Mouse (Mus musculus) lung, embryonic 14.5 days (tissue): Measurements from ENCODE around the gene Dnal1. TPM values are rescaled to one million over a fixed set of nuclear protein-coding genes. Genes with fewer than 3 reads are reported as not detected.

Source experiments
- ATAC-seq: fragments of 200-750 bp; cut with Nextera tagmentation; 2 replicates; pipeline ENCODE4 v1.8.0; 2017; ENCODE audit warnings: mild to moderate bottlenecking, moderate TSS enrichment, moderate library complexity; ENCODE audit not compliant: insufficient read depth
- DNase-seq: peaks from one replicate; pipeline ENCODE4 v3.0.0-alpha.2; 2015
- H3K27ac ChIP-seq: fragments of 300-500 bp; sonication (generic); 2 replicates; pipeline ENCODE4 v1.5.1; 2014; ENCODE audit warnings: low read depth, mild to moderate bottlenecking, moderate library complexity
- H3K27me3 ChIP-seq: fragments of 300-500 bp; sonication (generic); 2 replicates; pipeline ENCODE4 v1.6.1; 2014; ENCODE audit warnings: low read length, control low read depth; ENCODE audit not compliant: insufficient read depth
- H3K36me3 ChIP-seq: fragments of 300-500 bp; sonication (generic); 2 replicates; pipeline ENCODE4 v1.6.1; 2014; ENCODE audit warnings: control low read depth; ENCODE audit not compliant: insufficient read depth
- H3K4me1 ChIP-seq: fragments of 300-500 bp; sonication (generic); 2 replicates; pipeline ENCODE4 v1.6.1; 2014; ENCODE audit warnings: antibody characterized with exemption, control low read depth; ENCODE audit not compliant: insufficient read depth
- H3K4me2 ChIP-seq: fragments of 300-500 bp; sonication (generic); 2 replicates; pipeline ENCODE4 v1.6.1; 2014; ENCODE audit warnings: mild to moderate bottlenecking
- H3K4me3 ChIP-seq: fragments of 300-500 bp; sonication (generic); 2 replicates; pipeline ENCODE4 v1.5.1; 2014; ENCODE audit warnings: low read depth, low read length
- H3K9ac ChIP-seq: fragments of 300-500 bp; sonication (generic); 2 replicates; pipeline ENCODE4 v1.6.1; 2014
- H3K9me3 ChIP-seq: fragments of 300-500 bp; sonication (generic); 2 replicates; pipeline ENCODE4 v1.6.1; 2016; ENCODE audit warnings: low read depth, low read length, control low read depth
- CTCF ChIP-seq: IDR thresholded peaks from 2 replicates; pipeline ENCODE4 v1.5.1; 2016; ENCODE audit warnings: antibody characterized with exemption, low read depth
- WGBS: fragments of 180-500 bp; shearing (Covaris S2); extraction: QIAGEN DNeasy Blood & Tissue Kit; methylation state at CpG from one replicate; pipeline ENCODE4 v1.1.7; 2014; 5-methylcytosine and 5-hydroxymethylcytosine counted together
- polyA plus RNA-seq: library from polyadenylated mRNA; unstranded; fragments of >200 nt; fragmentation: Nextera tagmentation; extraction: Ambion mirVana; gene quantifications from 2 replicates; pipeline ENCODE4 v1.2.1, GENCODE M21; 2014

Gene Dnal1
- polyA plus RNA-seq, 1 experiment from 2014 or later = 5.2 TPM

DNA sequence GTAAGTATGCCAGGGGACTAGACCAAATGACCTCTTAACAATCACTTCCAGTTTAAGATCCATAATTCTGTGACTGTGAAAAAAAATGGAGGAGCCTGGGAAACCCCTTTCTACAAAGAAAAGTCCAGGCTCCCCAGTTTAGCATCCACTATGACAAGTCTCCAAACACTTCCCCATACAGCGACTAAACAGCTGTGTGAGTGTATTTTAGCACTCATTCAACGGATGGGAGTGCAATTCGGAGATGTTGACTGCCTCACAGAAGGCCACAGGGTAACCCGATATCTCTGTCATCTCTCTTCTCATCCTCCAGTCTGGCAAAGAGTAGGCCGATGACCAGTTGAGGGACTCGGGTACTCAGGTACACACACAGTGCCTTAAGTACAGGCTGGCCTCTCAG is 81.0 kb downstream of the Dnal1 start:
- H3K4me1 ChIP-seq = peaks cover 38% of the 10 kb centered on the region

More for the DNA sequence above, 81.0 kb downstream of the Dnal1 start:
- WGBS = 20% methylated on average over 6 of the region's 6 CpGs
- Histone ChIP-seq H3K36me3 (no peaks in the 10 kb centered on the region), H3K9me3 (no peaks in the 10 kb centered on the region), H3K4me3 (no peak overlapping the region), H3K27ac (no peak overlapping the region), H3K4me2 (no peak overlapping the region), H3K27me3 (no peaks in the 10 kb centered on the region), H3K9ac (no peak overlapping the region)
- no peak for ATAC-seq
- DNase-seq = peak; percentile 26
- TF ChIP-seq CTCF = no peak

Other genes starting within 250 kb of the Dnal1 start
- 36.0 and 38.3 TPM in 2 replicates for gene Numb, start 192.4 kb upstream of the Dnal1 start, polyA plus RNA-seq
- gene Riox1, start 163.8 kb upstream of the Dnal1 start, polyA plus RNA-seq = 18.6 and 20.1 TPM in 2 replicates
- gene Heatr4, start 129.5 kb upstream of the Dnal1 start, polyA plus RNA-seq = not detected in 2 replicates
- gene Acot2, start 126.5 kb upstream of the Dnal1 start, polyA plus RNA-seq = 30.3 and 31.3 TPM in 2 replicates
- 92.9 and 98.2 TPM in 2 replicates for gene Acot1, start 104.9 kb upstream of the Dnal1 start, polyA plus RNA-seq
- gene Acot4, start 76.0 kb upstream of the Dnal1 start, polyA plus RNA-seq = 0.11 and 0.42 TPM in 2 replicates
- not detected in 2 replicates for gene Gm49366, start 75.4 kb upstream of the Dnal1 start, polyA plus RNA-seq
- gene Acot3, start 62.2 kb upstream of the Dnal1 start, polyA plus RNA-seq = 0.14 and 0.18 TPM in 2 replicates
- not detected in 2 replicates for gene Acot5, start 45.0 kb upstream of the Dnal1 start, polyA plus RNA-seq
- gene Acot6, start 13.7 kb upstream of the Dnal1 start, polyA plus RNA-seq = 1.8 and 2.3 TPM in 2 replicates
- 0.68 and 0.79 TPM in 2 replicates for gene Pnma1, start 34.1 kb downstream of the Dnal1 start, polyA plus RNA-seq
- gene Elmsan1, start 104.5 kb downstream of the Dnal1 start, polyA plus RNA-seq = 11.3 and 12.3 TPM in 2 replicates
- 17.2 and 19.6 TPM in 2 replicates for gene Ptgr2, start 170.9 kb downstream of the Dnal1 start, polyA plus RNA-seq
- 81.3 and 82.7 TPM in 2 replicates for gene Zfp410, start 202.5 kb downstream of the Dnal1 start, polyA plus RNA-seq
- gene Coq6, start 247.3 kb downstream of the Dnal1 start, polyA plus RNA-seq = 45.8 and 51.1 TPM in 2 replicates
- 3.0 and 3.5 TPM in 2 replicates for gene Fam161b, start 247.5 kb downstream of the Dnal1 start, polyA plus RNA-seq